Mouse (Mus musculus) small intestine, adult 2 months (tissue): Measurements from ENCODE around the gene P2ry14.

Source experiments
- CTCF ChIP-seq: fragments of 200-500 bp; IDR thresholded peaks from 2 replicates; pipeline ENCODE4 v1.5.1; 2012; ENCODE audit warnings: low read depth, mild to moderate bottlenecking, control low read depth, inconsistent platforms, low read length, moderate library complexity, mixed read lengths; ENCODE audit not compliant: insufficient replicate concordance, insufficient read length; ENCODE audit errors: extremely low read depth
- POLR2A ChIP-seq: fragments of 200-500 bp; IDR thresholded peaks from 2 replicates; pipeline ENCODE4 v1.6.1; 2012; ENCODE audit warnings: low read depth, mild to moderate bottlenecking, control low read depth, inconsistent platforms, low read length, moderate library complexity

DNA sequence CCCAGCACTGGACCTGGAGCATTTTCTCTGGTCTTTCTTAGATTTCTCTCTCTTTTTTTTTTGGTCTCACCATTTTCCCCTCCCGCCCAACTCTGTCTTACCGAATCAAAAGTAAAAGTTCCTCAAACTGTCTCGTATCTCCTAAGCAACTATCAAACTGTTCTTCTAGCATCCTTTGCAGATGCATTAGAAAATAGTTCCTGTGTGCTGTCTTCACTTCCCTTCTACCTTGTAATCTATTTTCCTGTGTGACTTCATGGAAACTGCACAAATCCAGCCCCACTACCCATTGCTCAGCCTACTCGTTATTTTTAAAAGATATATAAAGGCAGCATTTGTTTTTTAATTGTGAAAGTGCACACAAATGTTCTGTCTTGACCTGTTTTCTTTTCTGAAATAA lies 21.5 kb downstream of the P2ry14 start:
- TF ChIP-seq CTCF: no peak
- TF ChIP-seq POLR2A: no peak
